10 mouse cellular contexts compared by ENCODE assay signal in genomic region chr12:109085674-109086073, GRCm38 (mm10). TPM values are rescaled to one million over a fixed set of nuclear protein-coding genes. Genes with fewer than 3 reads are reported as not detected.
DNase-seq lines count a peak whose midpoint lies in the region; ATAC-seq lines count a peak whose summit lies in the region.
"Had no signal": no experiment of that assay in that cellular context is flagged by ENCODE, and none has a peak within 500 bp of the region (broad histone marks: within the 10 kb centered on the region; RNA-seq: fewer than 3 reads in every experiment).

No protein-coding gene starts in this region.

- H3K27me3 ChIP-seq in limb, embryonic 10.5 days (ENCODE audit: low read depth, poor library complexity, severe bottlenecking) = no peaks in the 10 kb centered on the region
- no peaks in the 10 kb centered on the region for H3K27me3 ChIP-seq in kidney, embryonic 16.5 days (ENCODE audit: insufficient read depth, low read length)

- WGBS in limb, embryonic 10.5 days = 85% methylated on average over 8 of the region's 8 CpGs
- WGBS in kidney, embryonic 16.5 days = 79% methylated on average over 8 of the region's 8 CpGs

- H3K4me2 ChIP-seq in kidney, embryonic 16.5 days (replicated peaks; ENCODE audit: low read depth, low read length) = no peak overlapping the region

- ATAC-seq in kidney, embryonic 16.5 days (ENCODE audit: low FRiP score, low TSS enrichment) = no peak

- peak; percentile 21 for DNase-seq in adrenal gland, postnatal 14 days
- DNase-seq in adrenal gland, adult 8-10 months = no peak
- DNase-seq in Muller cell, postnatal 12 days (ENCODE audit: inconsistent ontology term) = peak; percentile 87
- DNase-seq in cerebellum, postnatal 14 days = peak; percentile 83 to 90
- DNase-seq in layer of hippocampus, adult 8-10 months (ENCODE audit: low spot score in 2 of 2) = peak; percentile 33 to 61
- DNase-seq in limb, embryonic 10.5 days (ENCODE audit: low spot score) = no peak
- DNase-seq in kidney, postnatal 14 days = no peak
- DNase-seq: kidney, adult 18-20 months; liver had no signal

- no peaks in the 10 kb centered on the region for H3K36me3 ChIP-seq in limb, embryonic 10.5 days
- H3K36me3 ChIP-seq in kidney, embryonic 16.5 days (ENCODE audit: insufficient read depth, low read length) = no peaks in the 10 kb centered on the region

- H3K4me1 ChIP-seq in limb, embryonic 10.5 days = no peaks in the 10 kb centered on the region
- no peaks in the 10 kb centered on the region for H3K4me1 ChIP-seq in kidney, embryonic 16.5 days (ENCODE audit: insufficient read depth, low read length)

- H3K4me3 ChIP-seq in limb, embryonic 10.5 days = no peak overlapping the region
- H3K4me3 ChIP-seq in kidney, embryonic 16.5 days (ENCODE audit: low read length) = no peak overlapping the region

- H3K27ac ChIP-seq in limb, embryonic 10.5 days = no peak overlapping the region
- no peak overlapping the region for H3K27ac ChIP-seq in kidney, embryonic 16.5 days (ENCODE audit: low read length)

- no peak overlapping the region for H3K9ac ChIP-seq in kidney, embryonic 16.5 days (replicated peaks; ENCODE audit: low read length)

- H3K9me3 ChIP-seq in limb, embryonic 10.5 days (replicated peaks) = no peaks in the 10 kb centered on the region
- no peaks in the 10 kb centered on the region for H3K9me3 ChIP-seq in kidney, embryonic 16.5 days (ENCODE audit: low read length)

RNA-seq across cellular contexts. Expression of gene Begain, which starts 17.7 kb away (rescaled TPM):
- 5.8 and 8.3 TPM in 2 replicates for total RNA-seq in adrenal gland, postnatal 14 days (2021)
- total RNA-seq in adrenal gland, adult 8-10 months (2022) = 1 to 10 TPM; 2.4 to 8.2 (median 4.5) TPM
- total RNA-seq in layer of hippocampus, adult 8-10 months (2022) = 100 to 1,000 TPM; 112 to 129 (median 120) TPM
- polyA plus RNA-seq in limb, embryonic 10.5 days (2016; fragmentation: Nextera tagmentation; extraction: Ambion mirVana) = 2.3 and 2.5 TPM in 2 replicates
- polyA plus RNA-seq in kidney, embryonic 16.5 days (2015; fragmentation: Nextera tagmentation; extraction: Ambion mirVana) = 3.4 and 3.7 TPM in 2 replicates

Comparison
In these comparisons a context has a peak if more than half of its experiments do, and no peak if none do; other contexts are left out.
1. DNase-seq: peak in adrenal gland, postnatal 14 days (single experiment), Muller cell, postnatal 12 days (single experiment), cerebellum, postnatal 14 days (2 of 2) and layer of hippocampus, adult 8-10 months (2 of 2); none in adrenal gland, adult 8-10 months (single experiment), limb, embryonic 10.5 days (single experiment) and kidney, postnatal 14 days (single experiment).
2. RNA of gene Begain, which starts 17.7 kb away (total RNA-seq): 112 to 129 TPM in layer of hippocampus, adult 8-10 months; 5.8 to 8.3 TPM in adrenal gland, postnatal 14 days and 2.4 to 8.2 TPM in adrenal gland, adult 8-10 months; every median in the first group is over 10 times any median in the second.